Mouse (Mus musculus) forebrain, embryonic 16.5 days (tissue): ENCODE measurements around the gene 1700010B08Rik. TPM values are rescaled to one million over a fixed set of nuclear protein-coding genes. Genes with fewer than 3 reads are reported as not detected.

Experiments
- ATAC-seq: fragments of 200-750 bp; cut with Nextera tagmentation; 2 replicates; pipeline ENCODE4 v1.8.0; 2017; ENCODE audit warnings: mild to moderate bottlenecking, moderate library complexity
- H3K27ac ChIP-seq: fragments of 300-500 bp; sonication (generic); 2 replicates; pipeline ENCODE4 v1.5.1; 2014; ENCODE audit warnings: low read length, control low read depth
- H3K27me3 ChIP-seq: fragments of 300-500 bp; sonication (generic); replicated peaks from 2 replicates; pipeline ENCODE4 v1.6.1; 2014; ENCODE audit warnings: low read length; ENCODE audit not compliant: control insufficient read depth, insufficient read depth
- H3K36me3 ChIP-seq: fragments of 300-500 bp; sonication (generic); 2 replicates; pipeline ENCODE4 v1.6.1; 2014; ENCODE audit not compliant: control insufficient read depth, insufficient read depth
- H3K4me1 ChIP-seq: fragments of 300-500 bp; sonication (generic); replicated peaks from 2 replicates; pipeline ENCODE4 v1.6.1; 2014; ENCODE audit warnings: low read length; ENCODE audit not compliant: control insufficient read depth, insufficient read depth
- H3K4me2 ChIP-seq: fragments of 300-500 bp; sonication (generic); 2 replicates; pipeline ENCODE4 v1.6.1; 2014; ENCODE audit warnings: mild to moderate bottlenecking, low read length, control low read depth
- H3K4me3 ChIP-seq: fragments of 300-500 bp; sonication (generic); replicated peaks from 2 replicates; pipeline ENCODE4 v1.5.1; 2014; ENCODE audit warnings: mild to moderate bottlenecking, low read length, control low read depth
- H3K9ac ChIP-seq: fragments of 300-500 bp; sonication (generic); replicated peaks from 2 replicates; pipeline ENCODE4 v1.6.1; 2014; ENCODE audit warnings: low read depth, low read length, control low read depth
- H3K9me3 ChIP-seq: fragments of 300-500 bp; sonication (generic); 2 replicates; pipeline ENCODE4 v1.6.1; 2016; ENCODE audit warnings: low read length; ENCODE audit not compliant: control insufficient read depth
- WGBS: fragments of 180-500 bp; shearing (Covaris S2); extraction: QIAGEN DNeasy Blood & Tissue Kit; methylation state at CpG from one replicate; pipeline ENCODE4 v1.1.7; 2014; 5-methylcytosine and 5-hydroxymethylcytosine counted together
- polyA plus RNA-seq: library from polyadenylated mRNA; unstranded; fragments of >200 nt; fragmentation: Nextera tagmentation; extraction: Ambion mirVana; gene quantifications from 2 replicates; pipeline ENCODE4 v1.2.1, GENCODE M21; 2015

The 1700010B08Rik gene
- polyA plus RNA-seq, 1 experiment from 2014 or later = not detected

DNA sequence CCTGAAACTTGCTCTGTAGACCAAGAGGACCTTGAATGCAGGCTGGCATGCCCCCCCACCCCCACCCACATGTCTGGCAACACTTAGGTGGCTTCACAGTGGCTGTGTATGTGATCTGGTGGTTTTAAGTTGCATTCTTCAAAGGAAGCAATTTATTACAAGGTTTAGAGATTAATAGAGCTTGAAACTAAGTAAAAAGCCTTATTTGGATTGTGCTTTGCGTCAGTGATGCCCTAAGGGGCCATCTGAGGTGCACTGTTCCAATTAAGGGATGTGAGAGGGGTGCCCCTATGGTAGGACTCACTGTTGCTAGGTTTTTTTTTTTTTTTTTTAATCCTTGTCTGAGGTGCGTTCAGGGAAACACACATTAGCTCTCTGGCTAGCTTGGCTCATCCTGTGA lies 15.2 kb downstream of the 1700010B08Rik start:
- Histone ChIP-seq H3K9ac (no peak overlapping the region), H3K9me3 (no peaks in the 10 kb centered on the region), H3K36me3 (no peaks in the 10 kb centered on the region), H3K4me1 (peaks cover 29% of the 10 kb centered on the region), H3K4me2 (no peak overlapping the region), H3K27ac (no peak overlapping the region), H3K27me3 (no peaks in the 10 kb centered on the region), H3K4me3 (no peak overlapping the region)
- 42% methylated on average over 2 of the region's 2 CpGs for WGBS
- ATAC-seq = no peak

DNA sequence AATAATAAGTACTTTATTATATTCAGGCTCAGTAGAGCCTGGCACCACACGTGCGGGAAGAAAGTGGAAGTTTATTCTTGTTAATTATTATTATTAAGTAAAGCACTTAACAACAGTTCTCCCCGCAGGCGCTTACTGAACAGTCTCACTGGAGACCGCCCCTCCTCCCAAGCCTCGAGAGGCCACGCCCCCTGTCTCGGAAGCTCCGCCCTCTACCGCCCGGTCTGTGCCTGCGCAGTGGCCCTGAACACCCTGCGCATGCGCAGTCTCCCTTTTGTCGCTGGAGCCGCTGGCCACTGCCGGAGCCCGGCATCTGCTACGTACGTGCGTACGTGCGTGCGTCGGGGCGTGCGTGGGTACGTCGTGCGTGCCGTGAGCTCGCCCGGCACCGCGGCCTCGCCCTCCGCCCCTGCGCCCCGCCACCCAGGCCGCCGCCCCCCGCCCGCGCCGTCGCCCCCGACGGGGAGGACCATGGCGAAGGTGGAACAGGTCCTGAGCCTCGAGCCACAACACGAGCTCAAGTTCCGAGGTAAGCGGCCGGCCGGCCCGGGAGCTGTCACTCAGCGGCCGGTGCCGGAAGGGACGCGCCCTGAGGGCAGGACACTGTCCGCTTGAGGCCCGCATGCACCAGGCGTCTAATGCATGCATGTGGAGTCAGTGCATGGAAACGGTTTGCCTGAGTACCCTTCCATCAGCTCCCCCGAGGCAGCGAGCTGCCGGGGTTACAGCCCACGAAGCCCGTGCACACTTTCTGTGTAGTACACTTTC lies 18.2 kb downstream of the 1700010B08Rik start, which contains the start of gene Vapb:
Vapb (plus strand) TSS at position 290 of the 768 bp plus-strand sequence.
- no peaks in the 10 kb centered on the region for H3K27me3 ChIP-seq
- no peaks in the 10 kb centered on the region for H3K36me3 ChIP-seq
- peaks cover 18% of the 10 kb centered on the region for H3K4me1 ChIP-seq
- H3K4me2 ChIP-seq = peak within 1 kb of the TSS; percentile 55
- peak within 1 kb of the TSS; percentile 78 for H3K9ac ChIP-seq
- 0 out of 2 replicates have a peak within 1 kb of the TSS, but pooled peaks have one; percentile 43 for H3K27ac ChIP-seq
- peak within 1 kb of the TSS; percentile 62 for H3K4me3 ChIP-seq
- no peaks in the 10 kb centered on the region for H3K9me3 ChIP-seq
- peak; percentile 98 for ATAC-seq
- WGBS = under 1% methylated on average over 70 of the region's 70 CpGs

DNA sequence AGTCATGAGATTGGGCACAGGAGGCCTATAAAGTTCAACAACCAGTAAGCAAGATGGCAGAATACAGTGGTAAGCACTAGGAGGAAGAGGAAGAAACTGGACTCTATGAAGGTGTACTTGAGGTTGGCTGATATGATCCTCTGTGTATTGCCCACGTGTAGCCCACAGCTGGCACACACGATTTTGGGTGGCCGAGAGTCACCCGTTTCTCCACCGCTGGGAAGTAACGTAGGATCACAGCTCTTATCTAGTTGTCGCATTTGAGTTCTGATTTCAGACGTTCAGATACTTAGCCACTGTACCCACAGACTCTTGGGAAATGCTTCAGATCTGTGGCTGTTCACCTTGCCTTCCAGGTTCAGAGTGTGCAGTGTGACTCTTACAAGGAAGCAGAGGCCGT lies 19.0 kb downstream of the 1700010B08Rik start:
- Histone ChIP-seq H3K27me3 (no peaks in the 10 kb centered on the region), H3K4me3 (peak overlapping the region; percentile 62), H3K36me3 (no peaks in the 10 kb centered on the region), H3K9ac (peak overlapping the region; percentile 78), H3K27ac (no peak overlapping the region), H3K4me1 (peaks cover 18% of the 10 kb centered on the region), H3K4me2 (peak overlapping the region; percentile 55), H3K9me3 (no peaks in the 10 kb centered on the region)
- no peak for ATAC-seq
- 85% methylated on average over 9 of the region's 9 CpGs for WGBS

DNA sequence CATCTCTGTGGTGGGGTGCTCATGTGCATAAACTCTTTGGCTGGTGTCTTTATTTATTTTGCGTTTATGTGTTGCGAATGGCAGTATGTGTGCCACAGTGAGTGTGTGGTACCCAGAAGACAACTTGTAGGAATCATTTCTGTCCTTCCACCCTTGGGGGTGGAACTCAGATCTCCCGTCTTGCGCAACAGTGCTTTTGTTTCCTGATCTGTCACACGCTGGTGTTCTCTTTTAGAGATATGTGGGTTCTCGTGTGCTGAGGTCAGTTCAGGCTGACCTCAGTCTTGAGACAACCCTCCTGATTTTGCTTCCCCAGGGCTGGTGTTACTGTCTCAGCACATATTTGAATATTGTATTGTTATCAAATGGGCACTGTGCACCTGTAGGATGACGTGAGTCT lies 19.9 kb downstream of the 1700010B08Rik start:
- H3K36me3 ChIP-seq = no peaks in the 10 kb centered on the region
- WGBS = 96% methylated on average over 7 of the region's 7 CpGs
- no peak for ATAC-seq
- H3K4me1 ChIP-seq = peaks cover 18% of the 10 kb centered on the region
- no peak overlapping the region for H3K4me2 ChIP-seq
- H3K9ac ChIP-seq = no peak overlapping the region
- H3K4me3 ChIP-seq = no peak overlapping the region
- no peaks in the 10 kb centered on the region for H3K27me3 ChIP-seq
- H3K9me3 ChIP-seq = no peaks in the 10 kb centered on the region
- H3K27ac ChIP-seq = no peak overlapping the region

DNA sequence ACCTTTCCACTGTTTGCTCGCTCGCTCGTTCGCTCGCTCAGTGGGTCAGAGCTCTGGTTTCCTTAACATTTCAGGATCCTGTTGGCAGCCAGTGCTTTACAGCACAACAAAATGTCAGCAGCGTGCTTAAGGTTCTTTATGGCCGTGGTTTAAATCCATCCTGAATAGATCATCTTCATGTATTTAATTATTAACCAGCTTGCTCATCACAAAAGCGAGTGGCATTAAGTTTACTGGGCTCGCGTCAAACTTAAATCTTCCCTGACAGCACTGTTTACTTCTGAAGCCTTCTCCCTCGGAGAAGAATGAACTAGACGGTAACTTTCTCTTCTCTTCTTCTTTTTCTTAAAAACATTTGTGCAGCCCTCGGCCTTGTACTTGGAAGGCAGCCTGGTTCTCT lies 22.9 kb downstream of the 1700010B08Rik start:
- H3K27me3 ChIP-seq = no peaks in the 10 kb centered on the region
- H3K4me2 ChIP-seq = no peak overlapping the region
- no peak overlapping the region for H3K27ac ChIP-seq
- peaks cover 4% of the 10 kb centered on the region; the same call in 1 of the 2 replicates for H3K9me3 ChIP-seq
- H3K4me1 ChIP-seq = peaks cover 18% of the 10 kb centered on the region
- H3K9ac ChIP-seq = no peak overlapping the region
- H3K4me3 ChIP-seq = no peak overlapping the region
- no peak for ATAC-seq
- WGBS = 80% methylated on average over 13 of the region's 13 CpGs
- peaks cover 3% of the 10 kb centered on the region; the same call in 1 of the 2 replicates for H3K36me3 ChIP-seq

DNA sequence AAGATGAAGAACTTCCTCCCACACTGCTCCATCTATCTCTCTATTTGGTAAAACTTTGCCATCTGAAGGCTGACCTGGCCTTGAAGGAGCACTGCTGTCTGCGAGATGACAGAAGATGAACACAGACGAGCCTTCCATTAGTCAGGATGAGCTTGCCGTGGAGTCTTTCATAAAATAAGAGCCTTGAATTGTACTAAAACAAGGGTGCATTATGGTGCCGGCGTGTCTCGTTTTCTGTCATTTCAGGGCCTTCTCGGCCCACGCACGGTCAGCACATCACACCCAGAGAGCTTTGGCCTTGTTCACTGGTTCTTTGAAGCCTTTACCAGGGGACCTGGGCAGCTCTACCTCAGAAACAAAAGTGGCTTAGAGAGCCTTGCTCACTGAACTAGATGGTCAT lies 23.5 kb downstream of the 1700010B08Rik start:
- WGBS = 91% methylated on average over 9 of the region's 9 CpGs
- no peak for ATAC-seq
- no peak overlapping the region for H3K9ac ChIP-seq

DNA sequence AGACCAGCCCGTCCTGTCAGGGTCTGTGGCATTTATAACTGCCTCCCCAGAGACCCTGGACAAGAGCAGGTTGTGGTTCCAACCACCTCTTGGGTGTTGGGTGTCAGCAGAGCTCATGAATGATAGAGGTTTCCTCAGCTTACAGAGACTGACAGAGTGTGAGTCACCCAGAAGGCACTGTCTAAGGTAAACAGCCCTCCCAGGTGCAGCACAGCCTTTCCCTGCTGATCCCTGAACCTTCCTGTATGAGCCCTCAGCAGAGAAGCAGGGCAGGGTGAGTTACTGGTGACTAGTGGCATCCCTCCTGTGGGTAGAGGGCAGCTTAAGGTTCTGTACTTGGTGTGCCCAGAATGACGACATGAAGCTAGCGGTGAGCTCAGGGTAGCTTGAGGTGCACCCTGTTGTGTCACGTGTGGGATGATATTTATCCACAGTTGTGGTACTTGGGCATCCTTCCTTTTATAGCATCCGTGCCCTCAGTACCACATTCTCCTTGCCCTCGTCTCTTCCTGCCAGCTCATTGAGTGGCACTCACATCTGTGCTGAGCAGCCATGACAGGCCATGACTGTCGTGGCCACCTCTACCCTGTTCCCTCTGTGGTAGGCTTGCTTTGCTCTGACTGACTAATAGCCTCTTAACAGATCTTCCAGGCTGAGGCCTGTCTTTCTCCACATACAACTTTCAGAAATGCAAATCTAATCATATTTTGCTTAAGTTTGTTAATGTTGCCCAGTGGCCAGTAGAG lies 25.0 kb downstream of the 1700010B08Rik start:
- peaks cover 3% of the 10 kb centered on the region for H3K4me1 ChIP-seq
- H3K27ac ChIP-seq = no peak overlapping the region
- H3K27me3 ChIP-seq = no peaks in the 10 kb centered on the region
- H3K36me3 ChIP-seq = peaks cover 3% of the 10 kb centered on the region; the same call in 1 of the 2 replicates
- no peak overlapping the region for H3K9ac ChIP-seq
- 94% methylated on average over 7 of the region's 7 CpGs for WGBS
- no peak for ATAC-seq
- H3K4me2 ChIP-seq = no peak overlapping the region
- H3K4me3 ChIP-seq = no peak overlapping the region
- H3K9me3 ChIP-seq = peaks cover 7% of the 10 kb centered on the region; the same call in 1 of the 2 replicates

More for the DNA sequence above, 23.5 kb downstream of the 1700010B08Rik start:
- Histone ChIP-seq H3K4me2 (no peak overlapping the region), H3K4me3 (no peak overlapping the region), H3K27ac (no peak overlapping the region), H3K4me1 (peaks cover 18% of the 10 kb centered on the region), H3K27me3 (no peaks in the 10 kb centered on the region), H3K36me3 (peaks cover 3% of the 10 kb centered on the region; the same call in 1 of the 2 replicates), H3K9me3 (peaks cover 7% of the 10 kb centered on the region; the same call in 1 of the 2 replicates)

DNA sequence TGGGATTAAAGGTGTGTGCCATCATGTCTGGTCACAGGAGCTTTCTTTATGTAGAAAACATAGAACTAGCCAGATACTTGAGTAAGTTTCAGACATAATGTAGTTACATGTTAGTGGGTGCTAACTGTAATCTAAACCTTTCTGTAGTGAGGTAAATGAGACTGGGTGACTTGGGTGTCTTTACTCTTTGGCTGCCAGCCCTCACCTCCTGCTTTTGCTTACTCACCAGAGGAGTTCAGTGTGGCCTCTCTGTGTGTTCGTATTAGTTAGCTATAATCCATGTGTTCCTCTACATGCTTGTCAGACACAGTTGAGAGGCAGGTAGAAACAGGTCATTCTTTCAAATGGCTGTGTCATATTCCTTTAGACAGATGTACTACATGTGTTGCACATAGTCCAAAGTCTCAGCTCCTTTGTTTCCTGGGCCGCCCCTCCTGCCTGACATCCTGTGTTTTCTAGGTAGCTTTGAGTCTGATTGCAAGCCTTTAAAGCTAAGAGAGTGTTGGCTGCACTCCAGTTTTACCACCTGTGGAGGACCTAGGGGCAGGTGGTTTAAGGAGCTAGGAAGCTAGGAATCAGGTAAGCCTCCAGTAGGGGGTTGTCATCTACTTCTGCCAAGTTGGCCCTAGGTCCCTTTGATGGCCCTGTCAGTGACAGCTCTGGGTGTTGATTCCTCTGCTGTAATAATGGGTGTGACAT lies 29.9 kb downstream of the 1700010B08Rik start:
- H3K4me3 ChIP-seq = no peak overlapping the region
- H3K9me3 ChIP-seq = peaks cover 7% of the 10 kb centered on the region; the same call in 1 of the 2 replicates
- no peak overlapping the region for H3K9ac ChIP-seq
- peaks cover 3% of the 10 kb centered on the region; the same call in 1 of the 2 replicates for H3K36me3 ChIP-seq
- no peak overlapping the region for H3K4me2 ChIP-seq
- no peak overlapping the region for H3K27ac ChIP-seq
- ATAC-seq = no peak
- H3K4me1 ChIP-seq = no peaks in the 10 kb centered on the region
- WGBS = 88% methylated on average over 2 of the region's 2 CpGs
- H3K27me3 ChIP-seq = no peaks in the 10 kb centered on the region
